Comparison of ENCODE assay signal across 13 mouse cellular contexts in the genomic region with DNA sequence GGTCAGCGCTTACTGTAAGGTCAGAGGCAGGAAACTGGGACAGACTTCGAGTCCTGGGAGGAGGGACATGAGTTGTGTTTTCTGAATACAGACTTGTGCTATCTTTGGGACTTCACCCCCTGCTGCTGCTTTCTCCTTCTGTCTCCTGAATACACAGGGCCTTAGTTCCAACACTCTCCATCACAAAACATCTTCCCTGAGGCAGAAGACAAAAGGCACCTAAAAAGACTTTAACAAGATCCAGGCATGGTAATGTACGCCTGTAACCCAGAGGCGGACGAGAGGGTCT.
DNase-seq lines count a peak whose midpoint lies in the region; ATAC-seq and TF ChIP-seq lines count a peak whose summit lies in the region.
"Had no signal": no experiment of that assay in that cellular context is flagged by ENCODE, and none has a peak within 500 bp of the region (broad histone marks: within the 10 kb centered on the region; RNA-seq: fewer than 3 reads in every experiment).

No protein-coding gene starts in this region.

- WGBS in kidney, embryonic 15.5 days = 77% methylated on average over 5 of the region's 5 CpGs
- 73% methylated on average over 5 of the region's 5 CpGs for WGBS in liver, embryonic 12.5 days (ENCODE audit: insufficient replicate concordance)

- H3K9me3 ChIP-seq in kidney, embryonic 15.5 days (replicated peaks) = no peaks in the 10 kb centered on the region
- no peaks in the 10 kb centered on the region for H3K9me3 ChIP-seq in liver, embryonic 12.5 days (replicated peaks)
- H3K9me3 ChIP-seq: forebrain, embryonic 12.5 days had no signal

- H3K9ac ChIP-seq in kidney, embryonic 15.5 days = no peak overlapping the region
- no peak overlapping the region for H3K9ac ChIP-seq in liver, embryonic 12.5 days
- H3K9ac ChIP-seq: forebrain, embryonic 12.5 days had no signal

- DNase-seq in gastrocnemius, adult 2 months = no peak
- no peak for DNase-seq in gastrocnemius, adult 8-10 months (ENCODE audit: low spot score in 2 of 2)
- DNase-seq in kidney, adult 18-20 months = no peak
- peak; percentile 79 for DNase-seq in R1 (ENCODE audit: low read depth, low spot score)
- no peak for DNase-seq in adrenal gland, postnatal 4 days (ENCODE audit: low spot score in 2 of 2)
- no peak for DNase-seq in spleen, postnatal 14 days (ENCODE audit: low spot score in 2 of 2)
- DNase-seq: gastrocnemius, postnatal 10 days; right cerebral cortex, postnatal 25 days; thymus, adult 18-20 months had no signal

- H3K27me3 ChIP-seq in kidney, embryonic 15.5 days = no peaks in the 10 kb centered on the region
- H3K27me3 ChIP-seq in liver, embryonic 12.5 days (replicated peaks) = no peaks in the 10 kb centered on the region
- H3K27me3 ChIP-seq: forebrain, embryonic 12.5 days had no signal

- peak overlapping the region; percentile 58 for H3K27ac ChIP-seq in gastrocnemius, adult 2 months
- peak overlapping the region; percentile 88 for H3K27ac ChIP-seq in kidney, embryonic 15.5 days
- H3K27ac ChIP-seq in liver, embryonic 12.5 days = peak overlapping the region; percentile 61
- H3K27ac ChIP-seq: forebrain, embryonic 12.5 days had no signal

- TF ChIP-seq CTCF in gastrocnemius, adult 2 months (IDR thresholded peaks at IDR 0.05) = no peak

- no peak overlapping the region for H3K4me3 ChIP-seq in gastrocnemius, adult 2 months
- no peak overlapping the region for H3K4me3 ChIP-seq in kidney, embryonic 15.5 days (replicated peaks)
- H3K4me3 ChIP-seq in liver, embryonic 12.5 days = no peak overlapping the region
- H3K4me3 ChIP-seq: forebrain, embryonic 12.5 days had no signal

- no peaks in the 10 kb centered on the region for H3K36me3 ChIP-seq in kidney, embryonic 15.5 days
- H3K36me3 ChIP-seq in liver, embryonic 12.5 days = no peaks in the 10 kb centered on the region
- H3K36me3 ChIP-seq: forebrain, embryonic 12.5 days had no signal

- intact Hi-C loops in gastrocnemius, adult 2 months (cut with DNase I) = no loop called here

- no peak overlapping the region for H3K4me2 ChIP-seq in kidney, embryonic 15.5 days
- H3K4me2 ChIP-seq in liver, embryonic 12.5 days = no peak overlapping the region
- H3K4me2 ChIP-seq: forebrain, embryonic 12.5 days had no signal

- ATAC-seq in kidney, embryonic 15.5 days (replicated peaks; ENCODE audit: low FRiP score) = no peak
- ATAC-seq in liver, embryonic 12.5 days = no peak
- ATAC-seq: midbrain, embryonic 16.5 days had no signal

- H3K4me1 ChIP-seq in kidney, embryonic 15.5 days = peaks cover 95% of the 10 kb centered on the region
- peaks cover 89% of the 10 kb centered on the region for H3K4me1 ChIP-seq in liver, embryonic 12.5 days
